Mouse (Mus musculus) megakaryocyte, embryonic 14.5 days (primary cell): ENCODE data around the gene Ncaph.

Experiments
- FLI1 ChIP-seq: IDR thresholded peaks from 2 replicates; pipeline ENCODE4 v1.6.1; 2012; ENCODE audit warnings: low read length, inconsistent platforms, mixed read lengths
- GATA1 ChIP-seq: IDR thresholded peaks from 3 replicates; pipeline ENCODE4 v1.6.1; 2012; ENCODE audit warnings: mixed read lengths, low read length, inconsistent platforms, borderline replicate concordance

GRCm38 (mm10) chr2:127139094-127139493 is 5.3 kb upstream of the Ncaph start:
- TF ChIP-seq GATA1, result no peak
- TF ChIP-seq FLI1, result no peak
